Mouse (Mus musculus) ES-E14 (cell line): ENCODE data around the gene Olfm1. TPM values are rescaled to one million over a fixed set of nuclear protein-coding genes. Genes with fewer than 3 reads are reported as not detected.
A peak's percentile ranks its signal among the peaks of the same experiment; 100 is the strongest.

Experiments used
- DNase-seq: peaks from one replicate; pipeline ENCODE4 v3.0.0-alpha.2; 2013; ENCODE audit warnings: low read depth, low spot score
- H3K27ac ChIP-seq: 2 replicates; pipeline ENCODE4 v1.5.1; 2012; ENCODE audit warnings: low read depth, mild to moderate bottlenecking, low read length, moderate library complexity, mixed read lengths; ENCODE audit not compliant: poor library complexity, insufficient read depth, severe bottlenecking
- H3K36me3 ChIP-seq: 2 replicates; pipeline ENCODE4 v1.6.1; 2012; ENCODE audit warnings: mild to moderate bottlenecking, low read length, moderate library complexity, mixed read lengths; ENCODE audit not compliant: control insufficient read depth, poor library complexity, insufficient read depth, severe bottlenecking
- H3K4me1 ChIP-seq, 2 experiments: fragments of 150-350 bp in 1 of 2; sonication (generic) in 1 of 2; 2 replicates each; pipeline ENCODE4 v1.6.1; 2012; ENCODE audit warnings: low read length in 2 of 2, mild to moderate bottlenecking in 1 of 2, mixed read lengths in 1 of 2; ENCODE audit not compliant: control insufficient read depth in 2 of 2, insufficient read depth in 2 of 2, poor library complexity in 1 of 2
- H3K4me3 ChIP-seq, 2 experiments: fragments of 150-350 bp in 1 of 2; sonication (generic) in 1 of 2; 2 replicates each; pipeline ENCODE4 v1.5.1; 2012; ENCODE audit warnings: low read length in 2 of 2, low read depth in 1 of 2, mild to moderate bottlenecking in 1 of 2, mixed read lengths in 1 of 2; ENCODE audit not compliant: insufficient read depth in 1 of 2, poor library complexity in 1 of 2, severe bottlenecking in 1 of 2
- H3K9ac ChIP-seq: 2 replicates; pipeline ENCODE4 v1.6.1; 2012; ENCODE audit warnings: low read depth, mild to moderate bottlenecking, low read length, mixed read lengths; ENCODE audit not compliant: poor library complexity, insufficient read depth, severe bottlenecking
- H3K9me3 ChIP-seq: fragments of 150-350 bp; sonication (generic); 2 replicates; pipeline ENCODE4 v1.6.1; 2012; ENCODE audit warnings: low read depth, mild to moderate bottlenecking, low read length; ENCODE audit not compliant: control insufficient read depth, insufficient read depth
- CHD2 ChIP-seq: IDR thresholded peaks from 2 replicates; pipeline ENCODE4 v1.6.1; 2014; ENCODE audit warnings: mild to moderate bottlenecking, low read depth, low read length, inconsistent platforms
- HCFC1 ChIP-seq: IDR thresholded peaks from 2 replicates; pipeline ENCODE4 v1.6.1; 2012; ENCODE audit warnings: low read length, inconsistent platforms, borderline replicate concordance; ENCODE audit not compliant: insufficient read depth
- MAFK ChIP-seq: IDR thresholded peaks from 2 replicates; pipeline ENCODE4 v1.6.1; 2014; ENCODE audit warnings: mild to moderate bottlenecking, low read depth, low read length, inconsistent platforms; ENCODE audit not compliant: insufficient read depth
- ZC3H11A ChIP-seq: IDR thresholded peaks from 2 replicates; pipeline ENCODE4 v1.6.1; 2012; ENCODE audit warnings: low read depth, mild to moderate bottlenecking, inconsistent platforms, low read length, borderline replicate concordance
- ZNF384 ChIP-seq: IDR thresholded peaks from 2 replicates; pipeline ENCODE4 v1.6.1; 2012; ENCODE audit warnings: low read depth, low read length, inconsistent platforms
- in situ Hi-C, 2 experiments: fragments of 600-800 bp; cut with MboI; formaldehyde crosslinking; loops; one replicate each; pipeline ENCODE4 v1.15.1; 2025; ENCODE audit warnings: low sequenced_read_pairs in 2 of 2, inconsistent platforms in 1 of 2; ENCODE audit not compliant: unreplicated experiment in 2 of 2
- total RNA-seq: library from RNA; depleted of rRNA; stranded (reverse); fragments of 300-350 nt; gene quantifications from 2 replicates; pipeline ENCODE4 v1.2.3, GENCODE M21; 2012

Gene Olfm1
- total RNA-seq, 1 experiment = 3.4 TPM

GRCm38 (mm10) chr2:28272218-28272965 is 79.6 kb downstream of the Olfm1 start:
- in situ Hi-C loops = no loop called here
- no peak for TF ChIP-seq CHD2
- TF ChIP-seq ZC3H11A = no peak
- no peak for TF ChIP-seq MAFK
- no peak for TF ChIP-seq ZNF384
- no peak for TF ChIP-seq HCFC1
- Histone ChIP-seq H3K36me3 (no peaks in the 10 kb centered on the region), H3K4me3 (no peak overlapping the region), H3K27ac (no peak overlapping the region), H3K9ac (no peak overlapping the region), H3K9me3 (no peaks in the 10 kb centered on the region), H3K4me1 (no peaks in the 10 kb centered on the region)
- DNase-seq = no peak

- Histone ChIP-seq H3K27ac (no peak overlapping the region), H3K4me3 (no peak overlapping the region), H3K36me3 (no peaks in the 10 kb centered on the region), H3K9ac (no peak overlapping the region), H3K9me3 (no peaks in the 10 kb centered on the region), H3K4me1 (no peaks in the 10 kb centered on the region)
- TF ChIP-seq ZNF384 (no peak), MAFK (no peak), HCFC1 (no peak), CHD2 (no peak), ZC3H11A (no peak)
- DNase-seq = no peak
- in situ Hi-C loops = no loop called here
These were observed 81.2 kb downstream of the Olfm1 start for GRCm38 (mm10) chr2:28274006-28274405.

GRCm38 (mm10) chr2:28275345-28275744 is 82.6 kb downstream of the Olfm1 start:
- no peak overlapping the region for H3K27ac ChIP-seq
- H3K9me3 ChIP-seq = no peaks in the 10 kb centered on the region
- no peak overlapping the region for H3K4me3 ChIP-seq
- no peaks in the 10 kb centered on the region for H3K4me1 ChIP-seq
- in situ Hi-C loops = no loop called here
- no peak for DNase-seq
- H3K9ac ChIP-seq = no peak overlapping the region
- H3K36me3 ChIP-seq = no peaks in the 10 kb centered on the region
- TF ChIP-seq MAFK (no peak), HCFC1 (no peak), ZC3H11A (no peak), ZNF384 (no peak), CHD2 (no peak)

GRCm38 (mm10) chr2:28278150-28278549 is 85.4 kb downstream of the Olfm1 start:
- H3K27ac ChIP-seq = no peak overlapping the region
- no peak for TF ChIP-seq HCFC1
- TF ChIP-seq ZC3H11A = 0 out of 2 replicates have a peak, but pooled peaks have one; percentile 30
- H3K36me3 ChIP-seq = no peaks in the 10 kb centered on the region
- H3K4me1 ChIP-seq = no peaks in the 10 kb centered on the region; a peak in 1 of 4 replicates
- peak; percentile 70 for DNase-seq
- in situ Hi-C loops = no loop called here
- no peak overlapping the region for H3K9ac ChIP-seq
- H3K4me3 ChIP-seq = no peak overlapping the region
- H3K9me3 ChIP-seq = no peaks in the 10 kb centered on the region

- no peak for DNase-seq
- Histone ChIP-seq H3K9ac (no peak overlapping the region), H3K27ac (no peak overlapping the region), H3K4me1 (no peaks in the 10 kb centered on the region; a peak in 1 of 4 replicates), H3K4me3 (no peak overlapping the region), H3K36me3 (no peaks in the 10 kb centered on the region), H3K9me3 (no peaks in the 10 kb centered on the region)
- TF ChIP-seq HCFC1 = no peak
- no peak for TF ChIP-seq ZNF384
- no peak for TF ChIP-seq ZC3H11A
- TF ChIP-seq MAFK = no peak
- TF ChIP-seq CHD2 = no peak
- in situ Hi-C loops = no loop called here
These were observed 86.1 kb downstream of the Olfm1 start for GRCm38 (mm10) chr2:28278853-28279252.
